Mouse (Mus musculus) gastrocnemius, postnatal 10 days (tissue): ENCODE measurements around the gene Hsd17b14. TPM values are rescaled to one million over a fixed set of nuclear protein-coding genes. Genes with fewer than 3 reads are reported as not detected.
"Not testable (repeated sequence)": the region's sequence is repeated elsewhere in the genome, so short reads cannot be mapped to it uniquely, and the experiment has no call there.

Experiments
- DNase-seq: peaks from one replicate; pipeline ENCODE4 v3.0.0; 2021; ENCODE audit warnings: mixed read lengths
- long read RNA-seq, 2 experiments: library from polyadenylated mRNA; stranded (forward); transcript quantifications; one replicate each; pipeline ENCODE4 v2.0.0; 2021
- total RNA-seq, 2 experiments: library from RNA; stranded (reverse); gene quantifications; 2 replicates each; pipeline ENCODE4 v1.2.3; 2021

Hsd17b14 gene
- total RNA-seq, result under 1 TPM in 1 of 2 experiments, not detected in 1; 0.19 TPM
- long read RNA-seq, experiment 1, partial matches to known transcripts, result 0 of 1 reads
- long read RNA-seq, experiment 1, other reads (novel, unspliced or antisense), result 1 of 1 reads
- long read RNA-seq, experiment 2, result 0 reads

DNA sequence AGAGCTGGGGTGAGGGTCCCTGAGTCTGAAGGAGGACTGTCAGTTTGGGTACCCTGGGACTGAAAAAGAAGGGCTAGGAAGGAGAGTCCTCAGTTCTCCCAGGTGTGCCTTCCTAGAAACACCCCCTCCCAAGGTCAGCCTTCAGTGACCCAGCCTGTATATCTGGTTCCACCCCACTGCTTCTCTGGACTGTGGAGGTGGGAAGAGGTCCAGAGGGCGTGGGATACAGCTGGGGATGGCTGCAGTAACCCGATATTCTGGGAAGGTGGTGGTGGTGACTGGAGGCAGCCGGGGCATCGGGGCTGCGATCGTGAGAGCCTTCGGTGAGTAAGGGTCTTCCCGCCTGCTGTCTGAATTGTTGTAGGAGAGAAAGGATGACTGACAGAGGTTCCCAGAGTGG is at the start of gene Hsd17b14:
Gene Hsd17b14, plus strand, starts transcription at position 150 of the 400 bp plus-strand sequence.
- no peak for DNase-seq

DNA sequence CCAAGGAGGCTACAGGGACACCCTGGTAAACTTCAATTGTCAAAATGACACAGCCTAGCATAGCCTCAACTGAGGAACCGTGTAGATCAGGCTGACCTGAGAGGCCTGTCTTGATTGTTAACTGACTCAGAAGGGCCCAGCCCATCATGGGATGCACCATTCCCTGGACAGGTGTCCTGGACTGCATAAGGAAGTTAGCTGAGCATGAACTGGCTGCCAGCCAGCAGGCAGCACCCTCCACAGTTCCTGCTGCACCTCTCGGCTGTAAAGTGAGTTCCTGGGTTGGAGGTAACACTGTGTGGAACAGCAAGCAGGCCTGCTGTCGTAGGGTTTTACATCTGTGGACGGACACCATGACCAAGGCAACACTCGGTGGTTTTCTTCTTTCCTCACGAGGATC is 47.1 kb upstream of the Hsd17b14 start:
- no peak for DNase-seq

DNA sequence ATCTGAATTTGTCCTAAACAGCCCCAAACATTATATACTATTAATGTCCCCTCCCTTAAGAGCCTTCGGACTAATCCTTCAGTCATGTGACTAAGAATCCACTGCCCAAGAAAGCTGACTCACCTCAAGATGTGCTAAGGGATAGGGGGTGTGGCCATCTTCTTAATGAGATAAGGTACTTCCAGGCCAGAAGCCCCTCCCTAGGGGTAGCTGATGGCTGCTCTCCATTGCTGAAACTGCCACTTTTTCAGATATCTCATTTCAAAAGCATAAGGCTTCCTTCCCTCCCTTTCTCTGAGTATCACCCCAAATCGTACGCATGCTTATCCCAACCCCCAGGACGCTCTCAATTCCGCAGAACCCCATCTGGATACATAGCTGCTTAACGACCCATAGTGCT is 46.1 kb upstream of the Hsd17b14 start:
- no peak for DNase-seq

DNA sequence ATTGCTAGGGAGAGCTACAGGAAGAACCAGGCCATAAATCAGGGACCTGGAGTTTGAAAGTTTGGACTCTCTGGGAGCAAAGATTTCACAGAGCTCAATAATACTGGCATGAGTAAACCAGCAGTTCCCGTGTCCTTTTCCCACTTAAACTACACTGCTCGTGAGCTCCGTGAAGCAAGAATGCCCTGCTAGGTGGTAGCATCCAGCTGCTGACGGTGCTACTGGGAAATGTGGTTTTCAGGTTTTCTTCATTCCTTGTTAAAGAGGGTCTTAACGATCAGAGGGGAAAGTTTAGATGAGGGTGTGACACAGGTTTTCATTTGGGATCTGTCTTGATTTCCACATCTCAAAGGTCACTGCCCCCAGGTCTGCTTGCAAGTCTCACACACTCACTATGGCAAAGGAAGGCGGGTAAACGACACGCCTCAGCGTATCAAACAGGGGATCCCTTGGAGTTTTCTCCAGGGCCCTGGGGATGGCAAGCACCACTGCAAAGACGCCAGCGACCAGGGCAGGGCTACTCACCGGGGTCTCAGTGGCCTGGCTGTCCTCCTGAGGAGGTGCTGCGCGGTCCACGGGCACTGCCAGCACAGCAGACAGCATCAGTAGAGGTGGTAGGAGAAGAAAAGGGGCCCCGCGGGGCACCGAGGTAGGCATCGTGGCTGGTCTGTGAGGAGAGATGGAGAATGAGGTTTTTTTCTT is 45.4 kb upstream of the Hsd17b14 start:
- DNase-seq, result no peak

DNA sequence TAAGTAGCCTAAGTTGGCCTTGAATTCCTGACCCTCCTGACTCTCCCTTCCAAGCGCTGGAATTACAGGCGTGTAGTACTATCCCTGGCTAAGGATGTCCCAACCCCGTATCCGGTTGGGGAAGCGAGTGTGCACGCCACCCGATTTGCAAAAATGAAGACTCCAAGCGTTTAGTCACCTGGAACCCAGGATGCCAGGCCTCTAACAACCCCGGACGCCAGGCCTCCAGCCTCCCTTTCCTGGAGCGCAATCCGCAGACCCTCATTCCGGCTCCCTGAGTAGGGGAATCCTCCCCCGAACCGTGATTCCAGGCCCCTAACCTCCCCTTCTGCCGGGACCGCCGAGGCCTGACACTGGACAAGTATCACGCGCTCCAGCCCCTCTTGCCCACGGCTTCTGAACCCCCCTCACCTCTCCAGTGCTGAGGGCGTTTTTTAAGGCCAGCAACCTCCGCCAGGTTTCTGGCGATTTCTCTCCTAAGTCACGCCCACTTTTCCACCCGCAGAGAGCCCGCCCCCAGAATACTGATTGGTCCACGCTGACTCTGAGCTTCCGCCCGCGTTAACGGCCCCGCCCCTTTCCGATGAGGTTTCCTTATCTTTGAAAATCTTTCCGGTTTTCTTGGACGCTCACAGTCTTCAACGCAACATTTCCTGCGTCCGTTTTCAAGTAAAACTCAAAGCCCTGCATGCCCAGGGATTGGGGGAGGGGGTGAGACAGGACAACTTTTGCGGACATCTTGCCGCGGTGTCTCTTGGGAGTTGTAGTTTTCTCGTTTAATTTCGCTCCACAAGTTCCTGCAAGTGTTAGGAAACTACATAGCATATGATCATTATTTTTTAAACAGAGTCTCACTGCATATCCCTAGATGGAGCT is 44.5 kb upstream of the Hsd17b14 start, which contains the start of gene Nucb1:
Gene Nucb1, minus strand, starts transcription at position 495 of the 876 bp plus-strand sequence.
- peak; percentile 86 for DNase-seq

DNA sequence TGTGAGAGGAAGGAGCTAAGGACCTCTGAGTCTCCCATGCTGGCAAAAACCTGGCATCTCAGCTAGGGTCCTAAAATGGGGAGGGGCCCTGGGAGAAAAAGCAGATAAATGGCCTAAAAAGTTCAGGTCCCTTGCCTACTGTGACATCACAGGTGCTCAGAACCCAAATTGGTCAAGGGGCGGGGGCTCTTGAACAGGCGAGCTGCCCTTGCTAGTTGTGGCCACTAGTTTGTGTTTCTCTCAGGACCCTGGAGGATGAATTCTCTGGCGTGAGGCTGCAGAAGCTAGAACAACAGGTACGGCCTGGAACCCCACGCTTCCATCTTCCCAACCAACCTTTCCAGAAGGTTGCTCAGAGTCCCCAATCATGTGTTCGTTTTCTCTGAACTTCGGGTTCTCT is 40.3 kb upstream of the Hsd17b14 start:
- DNase-seq, result no peak

DNA sequence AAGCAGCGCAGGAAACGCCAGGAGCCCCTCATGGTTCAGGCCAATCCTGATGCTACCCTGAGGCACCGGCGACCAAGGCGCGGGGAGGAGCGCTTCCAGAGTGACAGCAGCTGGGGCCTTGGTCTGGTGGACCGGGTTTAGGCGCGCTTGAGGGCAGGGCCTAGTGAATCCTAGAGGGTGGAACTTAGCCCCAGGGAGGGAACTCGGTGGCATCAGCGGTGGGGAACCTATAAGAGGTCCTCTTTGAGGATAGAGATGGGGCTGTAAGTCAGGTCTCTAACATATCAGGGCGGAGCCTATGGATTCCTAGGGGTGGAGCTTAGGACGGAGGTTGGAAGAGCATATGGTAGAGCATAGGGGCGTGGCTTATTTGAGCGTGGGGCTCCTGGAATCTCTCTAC is 39.3 kb upstream of the Hsd17b14 start:
- no peak for DNase-seq

DNA sequence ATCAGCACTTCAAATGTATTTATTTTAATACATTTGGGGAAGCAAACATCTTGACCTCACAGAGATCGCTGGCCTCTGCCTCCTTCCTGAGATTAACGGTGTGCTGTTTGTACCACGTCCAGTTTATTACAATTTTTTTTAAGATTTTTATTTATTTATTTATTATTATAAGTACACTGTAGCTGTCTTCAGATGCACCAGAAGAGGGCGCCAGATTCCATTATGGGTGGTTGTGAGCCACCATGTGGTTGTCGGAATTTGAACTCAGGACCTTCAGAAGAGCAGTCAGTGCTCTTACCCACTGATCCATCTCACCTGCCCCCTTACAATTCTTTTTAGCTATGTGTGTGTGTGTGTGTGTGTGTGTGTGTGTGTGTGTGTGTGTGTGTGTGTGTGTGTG is 37.8 kb upstream of the Hsd17b14 start:
- DNase-seq, result not testable (repeated sequence)

DNA sequence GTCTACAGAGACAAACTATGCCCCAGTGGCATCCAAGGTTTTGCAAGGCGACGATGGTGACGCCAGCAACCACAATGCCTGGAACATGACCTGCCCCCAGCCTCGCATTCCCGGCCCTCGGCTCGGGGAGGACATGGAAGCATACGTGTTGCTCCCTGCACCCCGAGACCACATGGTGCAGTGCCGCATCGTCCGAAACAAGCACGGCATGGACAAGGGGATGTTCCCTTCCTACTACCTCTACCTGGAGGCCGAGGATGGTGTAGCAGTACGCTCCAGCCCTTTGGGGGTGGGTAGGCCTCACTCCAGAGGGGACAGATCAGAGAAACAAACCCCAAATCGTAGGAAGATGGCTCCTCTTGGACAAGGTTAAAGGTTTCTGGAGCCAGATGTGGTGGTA is 36.1 kb upstream of the Hsd17b14 start:
- no peak for DNase-seq

DNA sequence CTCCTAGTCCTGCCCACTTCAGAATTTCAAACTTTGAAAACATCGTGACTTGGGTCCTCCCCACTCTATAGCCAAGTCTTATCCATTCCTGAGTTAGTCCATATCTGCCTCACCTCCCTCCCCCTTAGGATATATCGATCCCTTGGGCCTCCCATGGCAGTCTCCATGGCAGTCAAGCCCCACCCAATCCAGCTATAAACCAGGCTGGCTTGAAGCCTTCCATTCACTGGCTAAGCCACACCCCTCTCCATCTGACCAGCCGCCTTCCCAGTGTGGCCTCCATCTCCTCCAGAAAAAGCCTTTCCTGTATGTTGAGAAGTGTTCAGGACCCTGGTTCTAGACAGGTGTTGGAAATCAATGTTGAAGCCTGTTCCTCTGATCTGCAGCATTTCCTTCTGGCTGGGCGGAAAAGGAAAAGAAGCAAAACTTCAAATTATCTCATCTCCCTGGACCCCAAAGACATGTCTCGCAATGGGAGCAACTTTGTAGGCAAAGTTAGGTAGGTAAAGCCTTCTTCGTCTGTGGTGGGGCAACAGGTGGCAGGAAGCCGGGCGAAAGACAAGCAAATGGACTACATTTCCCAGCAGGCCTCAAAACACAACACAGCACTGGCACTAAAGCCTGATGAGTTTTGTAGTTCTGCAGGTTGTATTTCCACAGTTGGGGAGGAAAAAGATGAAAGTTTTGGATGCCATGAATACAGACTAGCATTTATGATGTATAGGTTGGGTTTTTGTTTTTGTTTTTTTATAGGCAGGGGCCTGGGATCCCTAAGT is 35.2 kb upstream of the Hsd17b14 start:
- DNase-seq, result no peak

DNA sequence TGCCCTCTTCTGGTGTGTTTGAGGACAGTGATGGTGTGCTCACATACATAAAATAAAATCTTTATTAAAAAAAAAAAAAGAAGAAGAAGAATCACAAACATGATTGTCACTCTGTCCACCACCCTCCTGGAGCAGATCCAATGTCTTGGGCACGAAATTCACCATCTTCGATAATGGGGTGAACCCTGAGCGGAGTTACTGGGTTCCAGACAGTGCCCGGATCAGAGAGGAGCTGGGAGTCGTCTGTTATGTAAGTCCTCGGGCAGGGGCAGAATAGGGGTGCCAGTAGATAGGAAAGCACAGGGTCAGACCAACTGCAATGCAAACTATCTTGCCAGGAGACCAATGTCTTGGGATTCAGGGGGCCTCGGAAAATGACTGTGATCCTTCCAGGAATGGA is 34.1 kb upstream of the Hsd17b14 start:
- no peak for DNase-seq

DNA sequence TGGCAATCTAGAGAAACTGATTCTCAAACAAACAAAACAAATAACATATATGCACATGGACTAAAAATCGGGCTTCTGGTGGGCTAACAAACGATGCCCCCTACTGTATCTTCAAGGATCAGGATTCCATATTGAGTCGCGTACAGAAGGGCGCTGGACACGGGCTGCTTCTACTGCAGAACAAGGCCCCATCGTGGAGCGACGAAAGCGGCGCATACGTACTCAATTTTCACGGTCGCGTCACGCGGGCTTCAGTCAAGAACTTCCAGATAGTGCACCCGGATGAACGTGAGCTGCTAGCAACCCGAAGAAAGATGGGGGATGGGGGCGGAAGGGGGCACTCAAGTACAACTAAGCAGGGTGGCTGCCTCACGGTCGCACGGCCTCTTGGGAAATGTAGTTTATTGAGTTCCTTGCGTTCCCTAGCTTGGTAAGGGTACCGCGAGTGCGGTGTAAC is 32.9 kb upstream of the Hsd17b14 start:
- DNase-seq, result peak; percentile 72

DNA sequence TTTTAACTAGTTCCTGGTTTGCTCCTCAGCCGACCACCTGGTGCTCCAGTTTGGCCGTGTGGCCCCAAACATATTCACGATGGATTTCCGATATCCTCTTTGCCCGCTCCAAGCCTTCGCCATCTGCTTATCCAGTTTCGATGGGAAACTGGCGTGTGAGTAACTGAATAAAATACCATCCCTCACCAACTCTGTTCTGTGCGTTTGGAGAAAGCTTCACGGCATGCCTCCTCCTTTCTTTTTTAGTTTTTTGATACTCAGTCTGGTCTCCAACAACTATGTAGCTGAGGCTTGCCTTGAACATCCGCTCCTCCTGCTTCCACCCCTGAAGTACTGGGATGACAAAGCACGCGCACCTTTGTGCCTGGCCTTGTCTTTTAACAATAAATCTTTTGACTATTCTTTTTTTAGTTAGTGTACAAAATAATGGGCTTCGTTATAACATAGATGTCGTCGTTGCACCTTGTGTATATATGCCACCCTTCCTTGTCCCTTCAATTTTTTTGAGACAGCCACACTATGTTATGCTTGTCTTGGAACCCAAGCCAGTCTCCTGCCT is 32.4 kb upstream of the Hsd17b14 start:
- no peak for DNase-seq

DNA sequence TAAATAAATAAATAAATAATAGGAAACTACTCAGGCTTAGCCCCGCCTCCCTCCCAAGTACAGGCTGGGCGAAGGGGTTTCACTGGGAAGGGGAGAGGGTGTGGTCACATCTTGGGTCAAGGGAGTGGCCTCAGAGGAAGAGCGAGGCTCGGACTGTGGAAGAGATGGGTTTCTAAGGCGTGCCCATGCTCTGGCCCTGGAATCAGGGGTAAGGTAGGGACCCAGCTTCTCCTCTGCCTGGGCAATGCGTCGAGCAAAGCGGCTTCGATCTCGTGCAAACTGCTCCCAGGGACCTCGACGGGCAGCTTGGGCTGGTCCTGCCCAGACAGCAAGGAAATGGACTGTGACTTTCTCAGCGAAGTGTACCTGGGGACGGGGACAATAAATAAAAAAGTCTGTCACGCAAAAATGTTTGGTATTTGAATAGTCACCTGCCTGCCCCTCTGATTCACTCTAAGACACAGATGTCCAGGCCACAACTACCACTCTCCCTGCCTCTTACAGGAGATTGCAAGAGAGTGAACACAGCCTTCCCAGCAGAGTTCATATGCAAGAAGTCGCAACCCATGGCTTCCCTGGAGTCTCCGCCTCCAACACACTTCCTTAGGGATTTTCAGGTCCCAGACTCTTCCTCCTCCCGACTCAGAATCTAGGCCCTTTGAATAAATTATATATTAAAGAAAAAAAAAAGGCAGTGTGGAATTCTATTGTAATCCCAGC is 31.6 kb upstream of the Hsd17b14 start:
- no peak for DNase-seq

DNA sequence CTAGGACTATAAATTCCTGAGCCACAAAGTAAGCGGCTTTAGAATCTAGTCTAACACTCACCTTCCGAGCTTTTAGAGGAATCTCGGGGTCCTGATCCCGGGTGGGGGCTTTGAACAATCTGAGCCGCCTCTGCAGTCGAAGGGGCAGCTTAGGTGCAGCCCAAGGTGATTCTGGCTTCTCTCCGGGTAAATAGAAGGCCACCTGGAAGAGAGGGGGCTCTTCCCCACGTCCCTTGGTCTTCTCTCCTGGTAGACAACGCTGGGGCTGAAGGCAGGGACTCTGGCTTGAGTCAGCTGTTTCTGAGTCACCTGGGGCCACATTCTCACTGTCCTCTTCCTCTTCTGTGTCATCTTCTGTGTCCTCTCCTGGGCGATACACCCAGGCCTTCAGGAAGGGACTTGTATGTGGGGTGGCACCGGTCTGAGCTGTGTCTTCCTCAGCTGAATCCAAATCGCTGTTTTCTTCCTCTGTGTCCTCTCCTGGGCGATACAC is 31.0 kb upstream of the Hsd17b14 start:
- DNase-seq, result no peak

DNA sequence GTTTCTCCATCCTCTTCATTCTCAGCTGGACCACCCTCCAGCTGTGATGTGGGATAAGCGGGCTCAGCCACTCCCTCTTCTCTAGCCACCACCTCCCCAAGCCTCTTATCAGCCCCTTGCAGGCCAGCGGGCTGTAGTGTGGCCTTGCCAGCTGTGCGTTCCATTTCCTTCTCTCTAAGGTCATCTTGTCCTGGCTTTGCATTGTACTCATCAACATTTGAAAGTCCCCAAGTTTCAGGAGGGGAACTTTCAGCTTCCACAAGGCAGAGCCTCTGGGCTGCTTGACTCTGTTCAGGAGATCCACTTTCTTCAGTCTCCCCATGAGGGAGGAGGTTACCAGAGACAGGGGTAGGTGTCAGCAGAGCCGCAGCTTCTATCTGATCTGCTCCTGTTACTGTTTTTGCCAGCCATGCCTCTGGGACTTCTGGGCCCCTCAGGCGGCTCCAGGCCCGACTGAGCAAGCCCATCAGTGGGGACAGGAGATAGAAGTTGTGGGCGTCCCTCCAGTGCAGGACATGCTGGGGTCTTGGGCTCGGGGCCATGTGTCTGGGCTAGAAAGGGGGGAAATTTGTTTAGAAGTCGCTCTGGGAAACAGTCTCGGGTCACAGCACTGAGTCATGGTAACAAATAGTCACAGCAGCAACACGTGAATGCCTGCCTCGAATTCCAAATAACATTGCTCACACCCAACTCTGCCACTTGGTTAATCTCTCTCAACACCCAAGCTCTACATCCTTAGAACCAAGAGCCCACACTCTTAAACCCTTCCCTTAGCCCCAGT is 29.7 kb upstream of the Hsd17b14 start:
- DNase-seq, result no peak

DNA sequence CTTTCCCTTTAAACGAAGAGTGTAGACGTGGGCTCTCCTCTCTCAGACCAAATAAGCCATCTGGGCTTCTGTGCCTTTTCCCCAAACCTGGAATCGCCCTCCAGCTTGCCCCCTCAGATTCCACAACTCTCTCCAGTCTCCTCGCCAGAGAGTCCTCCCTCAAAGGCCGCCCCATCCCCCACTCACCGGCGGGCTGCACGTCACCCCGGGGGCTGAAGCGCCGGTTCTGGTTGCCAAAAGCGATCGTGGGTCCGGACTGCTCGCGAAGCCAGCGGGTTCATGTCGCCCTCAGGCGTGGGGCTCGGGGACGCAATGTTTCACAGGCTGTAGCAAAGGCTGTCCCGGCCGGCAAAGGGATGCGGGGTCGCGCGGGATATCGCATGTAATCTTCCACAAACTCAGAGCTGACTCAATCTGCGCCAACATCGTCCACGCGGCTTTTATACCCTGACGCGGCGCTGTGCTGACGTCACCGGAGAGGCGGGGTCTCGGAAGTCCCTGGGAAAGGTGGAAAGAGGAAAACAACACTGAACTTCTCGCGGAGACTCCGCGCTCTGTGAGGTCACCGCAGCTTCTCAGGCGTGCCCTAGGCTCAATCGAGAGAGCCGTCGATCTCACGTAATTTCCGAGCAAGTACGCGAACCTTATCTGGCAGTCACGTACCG is 28.8 kb upstream of the Hsd17b14 start, which contains the start of the genes Ppp1r15a and Plekha4:
Gene Ppp1r15a, minus strand, starts transcription at position 460 of the 665 bp plus-strand sequence.
Gene Plekha4, plus strand, starts transcription at position 522 of the 665 bp plus-strand sequence.
- DNase-seq, result peak; percentile 93

DNA sequence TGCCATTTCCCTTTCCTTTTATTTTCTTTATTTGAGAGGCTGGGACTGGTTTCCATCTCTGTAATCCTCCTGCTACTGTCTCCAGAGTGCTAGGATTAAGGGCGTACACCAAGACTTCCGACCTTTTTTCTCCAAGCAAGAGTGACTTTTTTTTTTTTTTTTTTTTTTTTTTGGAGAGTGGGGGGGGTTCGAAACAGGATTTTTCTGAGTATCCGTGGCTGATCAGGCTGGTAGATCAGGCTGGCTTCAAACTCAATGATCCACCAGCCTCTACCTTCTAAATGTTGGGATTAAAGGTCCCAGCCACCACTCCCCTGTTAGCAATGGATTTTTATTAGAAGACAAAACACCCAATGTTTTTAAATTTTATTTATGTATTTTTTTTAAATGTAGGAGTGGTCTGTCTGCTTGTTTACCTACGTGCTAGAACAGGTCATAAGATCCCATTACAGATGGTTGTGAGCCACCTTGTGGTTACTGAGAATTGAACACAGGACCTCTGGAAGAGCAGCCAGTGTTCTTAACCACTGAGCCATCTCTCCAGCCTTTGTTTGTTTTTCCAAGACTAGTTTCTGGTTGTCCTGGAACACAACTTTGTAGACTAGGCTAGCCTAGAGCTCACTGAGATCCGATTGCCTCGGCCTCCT is 28.1 kb upstream of the Hsd17b14 start:
- no peak for DNase-seq

DNA sequence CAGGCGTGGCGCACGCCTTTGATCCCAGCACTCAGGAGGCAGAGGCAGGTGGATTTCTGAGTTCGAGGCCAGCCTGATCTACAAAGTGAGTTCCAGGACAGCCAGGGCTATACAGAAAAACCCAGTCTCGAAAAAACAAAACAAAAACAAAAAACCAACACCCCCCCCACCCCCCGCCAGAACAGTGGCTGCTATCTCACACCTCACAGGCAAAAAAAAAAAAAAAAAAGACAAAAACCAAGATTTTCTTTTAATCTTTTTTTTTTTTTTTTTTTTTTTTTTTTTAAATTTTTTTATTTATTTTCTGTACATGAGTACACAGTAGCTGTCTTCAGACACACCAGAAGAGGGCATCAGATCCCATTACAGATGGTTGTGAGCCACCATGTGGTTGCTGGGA is 27.5 kb upstream of the Hsd17b14 start:
- DNase-seq, result not testable (repeated sequence)
